Mouse (Mus musculus) CH12.LX (cell line): Measurements from ENCODE around the gene Rbm44. TPM values are rescaled to one million over a fixed set of nuclear protein-coding genes. Genes with fewer than 3 reads are reported as not detected.

Source experiments
- DNase-seq: peaks from one replicate; pipeline ENCODE4 v3.0.0-alpha.2; 2013; ENCODE audit errors: extremely low read depth
- H3K27ac ChIP-seq: 2 replicates; pipeline ENCODE4 v1.5.1; 2012; ENCODE audit warnings: low read depth, mild to moderate bottlenecking, control low read depth, moderate library complexity; ENCODE audit not compliant: insufficient read depth
- H3K27me3 ChIP-seq: replicated peaks from 2 replicates; pipeline ENCODE3; 2012; ENCODE audit warnings: inconsistent platforms
- H3K36me3 ChIP-seq, 2 experiments: replicated peaks in 1 of 2; 2 replicates each; pipeline versions ENCODE3 to v1.6.1; 2012; ENCODE audit warnings: inconsistent platforms in 1 of 2, low read length in 1 of 2, mild to moderate bottlenecking in 1 of 2, mixed read lengths in 1 of 2, moderate library complexity in 1 of 2; ENCODE audit not compliant: control insufficient read depth in 1 of 2, insufficient read depth in 1 of 2
- H3K4me1 ChIP-seq, 2 experiments: 2 replicates each; pipeline ENCODE4 v1.6.1; 2012; ENCODE audit warnings: inconsistent platforms in 1 of 2, moderate library complexity in 1 of 2; ENCODE audit not compliant: insufficient read depth in 2 of 2, control insufficient read depth in 1 of 2
- H3K4me2 ChIP-seq: 2 replicates; pipeline ENCODE4 v1.6.1; 2012; ENCODE audit warnings: low read depth, mild to moderate bottlenecking, control low read depth; ENCODE audit not compliant: poor library complexity, insufficient read depth, severe bottlenecking
- H3K4me3 ChIP-seq, 3 experiments: fragments of 150-350 bp in 1 of 3; sonication (generic) in 1 of 3; replicated peaks in 1 of 3; 2 replicates each; pipeline versions ENCODE3 to v1.5.1; 2011 to 2012; ENCODE audit warnings: low read depth in 2 of 3, low read length in 2 of 3, mild to moderate bottlenecking in 2 of 3, moderate library complexity in 2 of 3, control low read depth in 1 of 3, improper control_type of control experiment in 1 of 3, inconsistent platforms in 1 of 3, mixed read lengths in 1 of 3; ENCODE audit not compliant: poor library complexity in 1 of 3
- H3K79me2 ChIP-seq: replicated peaks from 2 replicates; pipeline ENCODE4 v1.6.1; 2012; ENCODE audit warnings: mild to moderate bottlenecking, moderate library complexity; ENCODE audit not compliant: control insufficient read depth, poor library complexity, insufficient read depth, severe bottlenecking; ENCODE audit errors: extremely low read depth
- H3K9ac ChIP-seq: 2 replicates; pipeline ENCODE4 v1.6.1; 2012; ENCODE audit warnings: low read depth, mild to moderate bottlenecking, control low read depth, moderate library complexity; ENCODE audit not compliant: insufficient read depth
- H3K9me3 ChIP-seq: replicated peaks from 2 replicates; pipeline ENCODE3; 2012; ENCODE audit warnings: low read length, inconsistent platforms, mixed read lengths
- BHLHE40 ChIP-seq: IDR thresholded peaks from 2 replicates; pipeline ENCODE4 v1.6.1; 2011; ENCODE audit warnings: mild to moderate bottlenecking, low read depth, low read length, improper control_type of control experiment
- CHD2 ChIP-seq: IDR thresholded peaks from 2 replicates; pipeline ENCODE4 v1.6.1; 2011; ENCODE audit warnings: low read length, improper control_type of control experiment
- CTCF ChIP-seq, 2 experiments: IDR thresholded peaks in 1 of 2; conservative IDR thresholded peaks in 1 of 2; 2 replicates each; pipeline ENCODE4 v1.5.1; 2011 to 2012; ENCODE audit warnings: low read depth in 2 of 2, low read length in 2 of 2, improper control_type of control experiment in 1 of 2, inconsistent platforms in 1 of 2, mild to moderate bottlenecking in 1 of 2, moderate library complexity in 1 of 2
- E2F4 ChIP-seq: IDR thresholded peaks from 2 replicates; pipeline ENCODE4 v1.6.1; 2011; ENCODE audit warnings: low read depth, low read length, improper control_type of control experiment; ENCODE audit not compliant: insufficient replicate concordance
- ELF1 ChIP-seq: IDR thresholded peaks from 2 replicates; pipeline ENCODE4 v1.6.1; 2014; ENCODE audit warnings: low read depth, mild to moderate bottlenecking, inconsistent platforms, low read length, improper control_type of control experiment
- EP300 ChIP-seq: IDR thresholded peaks from 2 replicates; pipeline ENCODE4 v1.6.1; 2011; ENCODE audit warnings: low read length, improper control_type of control experiment
- GABPA ChIP-seq: IDR thresholded peaks from 2 replicates; pipeline ENCODE4 v1.6.1; 2012; ENCODE audit warnings: low read depth, low read length, improper control_type of control experiment, inconsistent platforms; ENCODE audit not compliant: insufficient replicate concordance
- JUND ChIP-seq: conservative IDR thresholded peaks from 2 replicates; pipeline ENCODE4 v1.6.1; 2011; ENCODE audit warnings: low read depth, low read length, improper control_type of control experiment
- KAT2A ChIP-seq: IDR thresholded peaks from 2 replicates; pipeline ENCODE4 v1.6.1; 2012; ENCODE audit warnings: low read length, improper control_type of control experiment, inconsistent platforms; ENCODE audit not compliant: insufficient replicate concordance
- MAX ChIP-seq: IDR thresholded peaks from 2 replicates; pipeline ENCODE4 v1.6.1; 2011; ENCODE audit warnings: low read length, improper control_type of control experiment
- MYC ChIP-seq: IDR thresholded peaks from 2 replicates; pipeline ENCODE4 v1.6.1; 2011; ENCODE audit warnings: low read depth, mild to moderate bottlenecking, improper control_type of control experiment, low read length
- NELFE ChIP-seq: IDR thresholded peaks from 2 replicates; pipeline ENCODE4 v1.6.1; 2011; ENCODE audit warnings: low read depth, low read length, improper control_type of control experiment
- NRF1 ChIP-seq: IDR thresholded peaks from 2 replicates; pipeline ENCODE4 v1.6.1; 2014; ENCODE audit warnings: low read depth, mild to moderate bottlenecking, inconsistent platforms, low read length, improper control_type of control experiment, moderate library complexity
- POLR2AphosphoS2 ChIP-seq: IDR thresholded peaks from 2 replicates; pipeline ENCODE4 v1.6.1; 2011; ENCODE audit warnings: low read depth, low read length, improper control_type of control experiment
- RAD21 ChIP-seq: IDR thresholded peaks from 2 replicates; pipeline ENCODE4 v1.6.1; 2011; ENCODE audit warnings: low read depth, mild to moderate bottlenecking, low read length, improper control_type of control experiment, moderate library complexity
- RCOR1 ChIP-seq: conservative IDR thresholded peaks from 2 replicates; pipeline ENCODE4 v1.6.1; 2012; ENCODE audit warnings: low read depth, mild to moderate bottlenecking, inconsistent platforms, low read length, improper control_type of control experiment
- SIN3A ChIP-seq: IDR thresholded peaks from 2 replicates; pipeline ENCODE4 v1.6.1; 2012; ENCODE audit warnings: low read length, improper control_type of control experiment, inconsistent platforms
- SMC3 ChIP-seq: IDR thresholded peaks from 2 replicates; pipeline ENCODE4 v1.6.1; 2011; ENCODE audit warnings: low read depth, low read length, improper control_type of control experiment
- UBTF ChIP-seq: IDR thresholded peaks from 2 replicates; pipeline ENCODE4 v1.6.1; 2012; ENCODE audit warnings: low read depth, mild to moderate bottlenecking, inconsistent platforms, low read length, improper control_type of control experiment, moderate library complexity
- USF2 ChIP-seq: conservative IDR thresholded peaks from 2 replicates; pipeline ENCODE4 v1.6.1; 2011; ENCODE audit warnings: low read depth, low read length, improper control_type of control experiment
- ZC3H11A ChIP-seq: IDR thresholded peaks from 2 replicates; pipeline ENCODE4 v1.6.1; 2012; ENCODE audit warnings: low read depth, mild to moderate bottlenecking, inconsistent platforms, low read length, improper control_type of control experiment
- ZKSCAN1 ChIP-seq: IDR thresholded peaks from 2 replicates; pipeline ENCODE4 v1.6.1; 2012; ENCODE audit warnings: low read depth, inconsistent platforms, low read length, improper control_type of control experiment, borderline replicate concordance
- ZMIZ1 ChIP-seq: IDR thresholded peaks from 2 replicates; pipeline ENCODE4 v1.6.1; 2012; ENCODE audit warnings: low read depth, mild to moderate bottlenecking, inconsistent platforms, low read length, improper control_type of control experiment
- dilution Hi-C: fragments of 300-500 bp; cut with MboI; formaldehyde crosslinking; loops from 2 replicates; pipeline ENCODE4 v1.14.3; 2020; ENCODE audit warnings: low sequenced_read_pairs; ENCODE audit not compliant: extremely low pct_unique_long_range_greater_than_20kb, extremely low pct_ligation_motif_present
- in situ Hi-C: fragments of 300-500 bp; cut with MboI; formaldehyde crosslinking; loops from 3 replicates; pipeline ENCODE4 v1.14.3; 2019; ENCODE audit warnings: low sequenced_read_pairs, low pct_ligation_motif_present, low pct_unique_long_range_greater_than_20kb, mixed read lengths
- polyA plus RNA-seq: library from polyadenylated mRNA; unstranded; fragments of >175 nt; gene quantifications from 2 replicates; pipeline ENCODE4 v1.2.1, GENCODE M21; 2012; ENCODE audit warnings: low read depth; ENCODE audit not compliant: insufficient read length
- total RNA-seq, 2 experiments: library from RNA; depleted of rRNA; stranded (reverse); fragments of 300-350 nt in 1 of 2; fragments of >200 nt in 1 of 2; gene quantifications; 2 replicates each; pipeline ENCODE4 v1.2.3; 2012 to 2014

Gene Rbm44
- total and polyA plus RNA-seq, 3 experiments = 0.23 to 0.44 TPM; not detected in 1

DNA sequence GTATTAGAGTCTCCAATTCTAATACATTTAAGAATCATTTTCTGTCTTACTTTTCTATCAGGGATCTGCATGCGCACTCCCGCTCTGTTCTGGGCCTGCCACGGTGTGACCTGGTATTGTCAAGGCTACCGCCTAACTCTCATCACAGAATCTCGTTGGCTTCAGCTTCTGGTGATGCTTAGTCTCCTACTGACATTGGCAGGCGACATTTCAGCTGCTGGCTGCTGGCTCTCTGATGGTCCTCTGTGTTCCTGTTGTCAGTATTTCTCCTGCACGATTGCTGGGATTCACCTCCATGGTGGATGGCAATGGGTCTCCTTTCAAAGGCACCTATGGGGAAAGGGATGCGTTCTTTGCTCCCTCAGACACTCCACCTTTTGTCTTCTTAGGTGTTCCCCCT is 61.4 kb downstream of the Rbm44 start:
- H3K4me2 ChIP-seq = no peak overlapping the region
- H3K4me1 ChIP-seq = peaks cover 0 to 16% of the 10 kb centered on the region in 2 experiments; a peak in 2 of 4 replicates
- H3K4me3 ChIP-seq = no peak overlapping the region
- no peaks in the 10 kb centered on the region for H3K79me2 ChIP-seq
- no peak overlapping the region for H3K9ac ChIP-seq
- H3K27ac ChIP-seq = no peak overlapping the region
- no peaks in the 10 kb centered on the region for H3K36me3 ChIP-seq
- in situ Hi-C loops = no loop called here
- dilution Hi-C loops = no loop called here
- H3K9me3 ChIP-seq = peaks cover 12% of the 10 kb centered on the region
- no peak for DNase-seq
- H3K27me3 ChIP-seq = peaks cover 2% of the 10 kb centered on the region
- no peak for TF ChIP-seq SIN3A
- TF ChIP-seq MYC = no peak
- TF ChIP-seq ZC3H11A = no peak
- no peak for TF ChIP-seq RAD21
- TF ChIP-seq ZMIZ1 = no peak
- no peak for TF ChIP-seq POLR2AphosphoS2
- TF ChIP-seq KAT2A = no peak
- no peak for TF ChIP-seq CHD2
- TF ChIP-seq RCOR1 = no peak

DNA sequence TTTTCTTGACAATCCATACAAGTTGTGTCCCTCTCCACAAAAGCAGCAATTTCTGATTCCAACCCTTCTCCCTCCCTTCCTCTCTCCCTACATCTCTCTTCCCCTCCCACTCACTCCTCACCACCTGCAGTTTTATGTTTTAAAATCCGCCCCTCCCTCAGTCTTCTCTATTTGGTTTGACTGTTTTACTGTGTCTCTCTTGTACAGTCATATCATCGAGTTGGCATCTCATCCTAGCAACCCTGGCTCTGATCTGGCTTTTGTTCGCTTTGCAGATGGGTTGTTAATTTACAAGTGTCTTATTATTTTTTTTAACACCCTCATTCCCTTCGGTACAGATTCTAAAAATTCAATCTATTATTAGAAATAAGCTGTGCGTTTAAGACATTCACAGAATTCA is 62.0 kb downstream of the Rbm44 start:
- H3K79me2 ChIP-seq = no peaks in the 10 kb centered on the region
- in situ Hi-C loops (no loop called here), dilution Hi-C loops (no loop called here)
- H3K4me3 ChIP-seq = no peak overlapping the region
- peaks cover 2% of the 10 kb centered on the region for H3K27me3 ChIP-seq
- no peak overlapping the region for H3K4me2 ChIP-seq
- no peak overlapping the region for H3K9ac ChIP-seq
- no peak for TF ChIP-seq CTCF (conservative IDR thresholded peaks at IDR 0.05 in 1 of 2, IDR thresholded peaks at IDR 0.05 in 1 of 2; ENCODE audit: low read depth in 2 of 2, low read length in 2 of 2)
- no peak for TF ChIP-seq GABPA
- TF ChIP-seq NELFE = no peak
- TF ChIP-seq ZMIZ1 = no peak
- no peak for TF ChIP-seq BHLHE40
- peaks cover 0 to 16% of the 10 kb centered on the region in 2 experiments; a peak in 2 of 4 replicates for H3K4me1 ChIP-seq
- H3K36me3 ChIP-seq = no peaks in the 10 kb centered on the region
- DNase-seq = no peak
- H3K9me3 ChIP-seq = peaks cover 12% of the 10 kb centered on the region
- no peak overlapping the region for H3K27ac ChIP-seq

DNA sequence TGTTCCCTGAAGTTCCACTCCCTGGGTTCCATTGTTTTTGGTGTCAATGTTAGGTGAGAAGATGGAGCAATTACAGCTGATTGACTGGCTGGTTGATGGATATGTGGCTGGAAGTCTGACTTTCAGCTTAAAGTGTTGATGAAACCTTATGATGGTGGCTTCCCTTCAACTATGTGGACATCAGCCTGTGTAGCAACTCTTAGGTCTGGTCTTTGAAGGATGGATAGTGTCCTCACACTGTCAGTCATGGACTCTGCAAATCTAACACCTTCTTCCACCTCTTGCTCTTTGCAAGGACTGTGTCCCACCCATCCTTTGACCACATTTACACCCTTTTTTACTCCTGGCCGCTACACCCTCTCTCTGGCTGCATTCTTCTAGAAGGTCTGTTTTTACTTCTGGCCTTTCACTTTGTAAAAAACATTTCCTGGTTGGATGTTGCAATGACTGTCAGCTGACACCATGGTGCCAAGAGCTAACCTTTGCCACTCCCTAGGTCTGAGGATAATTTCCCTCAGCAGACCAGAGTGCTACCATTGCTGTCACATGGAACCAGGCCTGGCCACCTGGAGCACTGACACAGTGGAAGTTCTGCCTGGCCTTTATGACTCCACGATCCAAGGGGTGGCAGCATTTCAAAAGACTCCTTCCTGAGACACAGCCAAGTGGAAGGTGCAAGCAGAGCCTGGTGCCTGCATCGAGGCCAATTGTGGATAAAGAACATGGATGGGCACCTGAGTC is 62.6 kb downstream of the Rbm44 start:
- no peaks in the 10 kb centered on the region for H3K79me2 ChIP-seq
- no peak overlapping the region for H3K27ac ChIP-seq
- H3K36me3 ChIP-seq = no peaks in the 10 kb centered on the region
- H3K9ac ChIP-seq = no peak overlapping the region
- H3K4me2 ChIP-seq = no peak overlapping the region
- H3K9me3 ChIP-seq = peaks cover 12% of the 10 kb centered on the region
- peaks cover 0 to 16% of the 10 kb centered on the region in 2 experiments; a peak in 2 of 4 replicates for H3K4me1 ChIP-seq
- in situ Hi-C loops (no loop called here), dilution Hi-C loops (no loop called here)
- peaks cover 2% of the 10 kb centered on the region for H3K27me3 ChIP-seq
- no peak for DNase-seq
- no peak overlapping the region for H3K4me3 ChIP-seq
- no peak for TF ChIP-seq E2F4
- no peak for TF ChIP-seq BHLHE40
- no peak for TF ChIP-seq UBTF
- no peak for TF ChIP-seq USF2
- TF ChIP-seq ZKSCAN1 = no peak
- no peak for TF ChIP-seq GABPA
- TF ChIP-seq NELFE = no peak
- no peak for TF ChIP-seq EP300
- no peak for TF ChIP-seq SMC3
- TF ChIP-seq MAX = no peak
- no peak for TF ChIP-seq ELF1
- TF ChIP-seq MYC = no peak
- TF ChIP-seq NRF1 = no peak
- no peak for TF ChIP-seq JUND
- no peak for TF ChIP-seq RCOR1
